Mouse (Mus musculus): Measurements from ENCODE around the gene G0s2.

DNA sequence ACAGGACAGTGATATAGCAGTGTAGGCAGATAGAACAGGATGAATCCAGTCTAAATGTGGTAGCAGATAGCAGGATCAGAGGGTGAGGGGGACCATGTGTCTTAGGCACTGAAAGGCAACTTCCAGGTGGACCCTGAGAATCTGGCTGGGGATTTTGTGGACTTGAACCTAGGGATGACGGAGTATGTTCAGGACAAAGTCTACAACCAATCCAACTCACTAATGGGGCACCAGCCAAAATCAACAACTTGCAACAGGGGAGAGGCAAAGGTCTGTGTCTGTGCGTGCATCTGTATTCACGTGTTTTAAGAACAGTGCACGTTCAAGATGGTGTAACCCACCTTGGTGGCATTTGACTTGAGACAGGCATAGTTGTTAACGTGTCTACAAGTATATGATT lies 16.9 kb upstream of the G0s2 start:
- TF ChIP-seq CTCF (IDR thresholded peaks at IDR 0.05) (no peak), EP300 (IDR thresholded peaks at IDR 0.05) (no peak)
